Mouse (Mus musculus) midbrain, embryonic 16.5 days (tissue): ENCODE results near the gene Lck. TPM values are rescaled to one million over a fixed set of nuclear protein-coding genes. Genes with fewer than 3 reads are reported as not detected.

Source experiments
- ATAC-seq: fragments of 200-750 bp; cut with Nextera tagmentation; 2 replicates; pipeline ENCODE4 v1.8.0; 2017; ENCODE audit warnings: moderate TSS enrichment
- H3K27ac ChIP-seq: fragments of 300-500 bp; sonication (generic); 2 replicates; pipeline ENCODE4 v1.5.1; 2014; ENCODE audit warnings: mild to moderate bottlenecking, low read length, mixed read lengths
- H3K27me3 ChIP-seq: fragments of 300-500 bp; sonication (generic); 2 replicates; pipeline ENCODE4 v1.6.1; 2014; ENCODE audit warnings: low read depth, low read length, mixed read lengths; ENCODE audit not compliant: control insufficient read depth, insufficient read depth
- H3K36me3 ChIP-seq: fragments of 300-500 bp; sonication (generic); 2 replicates; pipeline ENCODE4 v1.6.1; 2014; ENCODE audit warnings: mild to moderate bottlenecking, low read length, moderate library complexity, mixed read lengths; ENCODE audit not compliant: control insufficient read depth, insufficient read depth
- H3K4me1 ChIP-seq: fragments of 300-500 bp; sonication (generic); 2 replicates; pipeline ENCODE4 v1.6.1; 2014; ENCODE audit warnings: mild to moderate bottlenecking, low read length, mixed read lengths; ENCODE audit not compliant: control insufficient read depth, insufficient read depth
- H3K4me2 ChIP-seq: fragments of 300-500 bp; sonication (generic); 2 replicates; pipeline ENCODE4 v1.6.1; 2014; ENCODE audit warnings: mild to moderate bottlenecking, low read length, mixed read lengths
- H3K4me3 ChIP-seq: fragments of 300-500 bp; sonication (generic); 2 replicates; pipeline ENCODE4 v1.5.1; 2014; ENCODE audit warnings: low read depth, mild to moderate bottlenecking, low read length, moderate library complexity, mixed read lengths
- H3K9ac ChIP-seq: fragments of 300-500 bp; sonication (generic); 2 replicates; pipeline ENCODE4 v1.6.1; 2014; ENCODE audit warnings: low read depth, low read length, mixed read lengths
- H3K9me3 ChIP-seq: fragments of 300-500 bp; sonication (generic); replicated peaks from 2 replicates; pipeline ENCODE4 v1.6.1; 2014; ENCODE audit warnings: mild to moderate bottlenecking, low read length, mixed read lengths; ENCODE audit not compliant: control insufficient read depth, poor library complexity, severe bottlenecking
- WGBS: fragments of 180-500 bp; shearing (Covaris S2); extraction: QIAGEN DNeasy Blood & Tissue Kit; methylation state at CpG from one replicate; pipeline ENCODE4 v1.1.7; 2014; 5-methylcytosine and 5-hydroxymethylcytosine counted together
- polyA plus RNA-seq: library from polyadenylated mRNA; unstranded; fragments of >200 nt; fragmentation: Nextera tagmentation; extraction: Ambion mirVana; gene quantifications from 2 replicates; pipeline ENCODE4 v1.2.1, GENCODE M21; 2015

Gene Lck
- polyA plus RNA-seq = 15.4 and 16.2 TPM in 2 replicates

GRCm38 (mm10) chr4:129573430-129573829 lies at the start of gene Lck:
Gene Lck, minus strand, starts transcription at chr4:129573641.
- Histone ChIP-seq H3K4me3 (no peak within 1 kb of the TSS), H3K9me3 (no peaks in the 10 kb centered on the region), H3K27ac (no peak within 1 kb of the TSS), H3K36me3 (no peaks in the 10 kb centered on the region), H3K27me3 (no peaks in the 10 kb centered on the region), H3K9ac (no peak within 1 kb of the TSS), H3K4me1 (no peaks in the 10 kb centered on the region), H3K4me2 (no peak within 1 kb of the TSS)
- WGBS = 88% methylated on average over 8 of the region's 8 CpGs
- ATAC-seq = no peak

DNA sequence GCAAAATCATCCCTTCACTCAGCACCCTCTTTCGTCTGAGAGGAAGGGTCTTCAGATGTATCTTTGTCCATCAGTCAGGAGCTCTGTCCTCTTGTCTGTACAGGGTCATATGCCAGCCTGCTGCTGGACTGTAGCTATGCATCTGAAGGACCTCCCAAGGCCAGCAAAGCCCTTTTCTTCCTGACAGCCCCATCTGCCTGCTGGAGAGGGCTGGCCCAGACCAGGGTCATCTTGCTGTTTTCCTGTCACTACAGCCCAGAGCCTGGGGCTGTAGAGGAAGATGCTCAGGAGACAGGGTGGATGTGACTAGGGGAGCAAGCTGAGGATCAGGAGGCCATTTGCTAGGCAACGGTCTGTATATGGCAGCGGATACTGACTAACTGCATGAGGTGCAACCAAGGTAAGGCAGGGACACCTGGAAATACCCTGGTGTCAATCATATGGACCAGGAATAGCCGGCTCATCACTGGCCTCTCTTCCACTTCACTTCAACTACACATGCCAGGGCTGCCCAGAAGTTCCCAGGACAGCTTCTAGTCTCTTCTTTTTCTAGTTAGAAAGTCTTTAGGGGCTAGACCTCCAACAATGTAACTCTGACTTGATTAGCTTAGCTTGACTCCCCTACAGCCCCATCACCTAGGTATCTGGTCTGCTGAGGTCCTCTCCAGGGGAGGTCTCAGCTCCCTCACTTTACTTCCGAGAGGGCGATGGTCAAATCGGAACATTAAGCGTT lies 49.5 kb upstream of the Lck start:
- Histone ChIP-seq H3K36me3 (peaks cover 18% of the 10 kb centered on the region), H3K9me3 (no peaks in the 10 kb centered on the region), H3K4me3 (peak overlapping the region; percentile 71), H3K4me1 (peaks cover 43% of the 10 kb centered on the region), H3K9ac (peak overlapping the region; percentile 82), H3K27ac (peak overlapping the region; percentile 98), H3K4me2 (peak overlapping the region; percentile 99), H3K27me3 (no peaks in the 10 kb centered on the region)
- no peak for ATAC-seq
- WGBS = 14% methylated on average over 8 of the region's 8 CpGs

- Histone ChIP-seq H3K4me1 (peaks cover 46% of the 10 kb centered on the region), H3K9me3 (no peaks in the 10 kb centered on the region), H3K4me2 (peak overlapping the region; percentile 99), H3K4me3 (peak overlapping the region; percentile 71), H3K36me3 (peaks cover 12% of the 10 kb centered on the region; the same call in 1 of the 2 replicates), H3K27ac (peak overlapping the region; percentile 98), H3K27me3 (no peaks in the 10 kb centered on the region), H3K9ac (peak overlapping the region; percentile 82)
- no peak for ATAC-seq
- 73% methylated on average over 11 of the region's 11 CpGs for WGBS
These were observed 48.8 kb upstream of the Lck start for GRCm38 (mm10) chr4:129622120-129622802.

GRCm38 (mm10) chr4:129621283-129621841 lies 47.9 kb upstream of the Lck start:
- H3K27ac ChIP-seq = no peak overlapping the region
- H3K4me2 ChIP-seq = peak overlapping the region; percentile 7; the same call in 1 of the 2 replicates
- H3K36me3 ChIP-seq = peaks cover 8% of the 10 kb centered on the region; the same call in 1 of the 2 replicates
- no peaks in the 10 kb centered on the region for H3K27me3 ChIP-seq
- peaks cover 46% of the 10 kb centered on the region for H3K4me1 ChIP-seq
- H3K9me3 ChIP-seq = no peaks in the 10 kb centered on the region
- no peak for ATAC-seq
- H3K9ac ChIP-seq = peak overlapping the region; percentile 42; the same call in 1 of the 2 replicates
- no peak overlapping the region for H3K4me3 ChIP-seq
- WGBS = 83% methylated on average over 8 of the region's 8 CpGs

DNA sequence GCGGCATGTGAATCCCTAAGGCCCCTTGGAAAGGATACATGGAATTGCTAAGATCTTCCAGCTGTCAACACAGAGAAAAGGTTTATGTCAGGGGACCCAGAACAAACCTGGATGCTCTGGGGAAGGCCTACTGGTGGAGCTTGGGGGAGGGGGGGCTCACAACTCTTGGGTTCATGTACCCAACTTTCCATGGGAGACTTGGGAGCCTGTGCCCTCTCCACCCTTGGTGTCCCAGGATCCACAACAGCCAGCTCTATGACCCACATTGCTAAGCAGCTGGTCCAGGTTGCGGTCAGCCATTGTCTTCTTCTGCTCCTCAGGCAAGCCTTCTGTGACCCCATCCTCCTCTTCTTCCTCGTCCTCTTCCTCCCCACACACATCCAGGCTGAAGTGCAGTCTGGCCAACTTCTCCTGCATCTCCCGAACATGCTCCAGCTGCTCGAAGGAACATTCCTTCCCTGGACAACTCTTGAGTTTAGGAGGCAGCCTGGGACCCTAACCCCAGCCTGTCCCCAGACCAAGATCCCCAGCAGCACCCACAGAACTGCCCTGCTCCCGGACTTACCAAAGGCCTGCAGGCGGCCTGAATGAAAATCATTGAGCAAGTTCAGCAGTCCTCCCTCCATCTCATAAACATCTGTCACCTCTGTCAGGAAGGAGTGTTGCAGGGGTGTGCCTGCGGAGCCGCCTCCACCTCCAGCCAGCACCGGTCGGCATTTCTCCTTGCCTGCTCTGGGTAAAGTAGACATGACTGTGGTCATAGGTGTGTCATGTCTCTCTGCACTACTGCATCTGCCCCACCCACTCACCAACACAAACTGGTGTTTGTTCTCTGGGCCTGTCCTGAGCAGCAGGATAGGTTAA lies 47.2 kb upstream of the Lck start:
- H3K4me1 ChIP-seq = peaks cover 43% of the 10 kb centered on the region
- peak overlapping the region; percentile 42; the same call in 1 of the 2 replicates for H3K9ac ChIP-seq
- no peaks in the 10 kb centered on the region for H3K27me3 ChIP-seq
- no peak for ATAC-seq
- no peak overlapping the region for H3K4me2 ChIP-seq
- peaks cover 4% of the 10 kb centered on the region; the same call in 1 of the 2 replicates for H3K36me3 ChIP-seq
- 93% methylated on average over 11 of the region's 11 CpGs for WGBS
- H3K27ac ChIP-seq = no peak overlapping the region
- H3K9me3 ChIP-seq = no peaks in the 10 kb centered on the region
- H3K4me3 ChIP-seq = no peak overlapping the region

DNA sequence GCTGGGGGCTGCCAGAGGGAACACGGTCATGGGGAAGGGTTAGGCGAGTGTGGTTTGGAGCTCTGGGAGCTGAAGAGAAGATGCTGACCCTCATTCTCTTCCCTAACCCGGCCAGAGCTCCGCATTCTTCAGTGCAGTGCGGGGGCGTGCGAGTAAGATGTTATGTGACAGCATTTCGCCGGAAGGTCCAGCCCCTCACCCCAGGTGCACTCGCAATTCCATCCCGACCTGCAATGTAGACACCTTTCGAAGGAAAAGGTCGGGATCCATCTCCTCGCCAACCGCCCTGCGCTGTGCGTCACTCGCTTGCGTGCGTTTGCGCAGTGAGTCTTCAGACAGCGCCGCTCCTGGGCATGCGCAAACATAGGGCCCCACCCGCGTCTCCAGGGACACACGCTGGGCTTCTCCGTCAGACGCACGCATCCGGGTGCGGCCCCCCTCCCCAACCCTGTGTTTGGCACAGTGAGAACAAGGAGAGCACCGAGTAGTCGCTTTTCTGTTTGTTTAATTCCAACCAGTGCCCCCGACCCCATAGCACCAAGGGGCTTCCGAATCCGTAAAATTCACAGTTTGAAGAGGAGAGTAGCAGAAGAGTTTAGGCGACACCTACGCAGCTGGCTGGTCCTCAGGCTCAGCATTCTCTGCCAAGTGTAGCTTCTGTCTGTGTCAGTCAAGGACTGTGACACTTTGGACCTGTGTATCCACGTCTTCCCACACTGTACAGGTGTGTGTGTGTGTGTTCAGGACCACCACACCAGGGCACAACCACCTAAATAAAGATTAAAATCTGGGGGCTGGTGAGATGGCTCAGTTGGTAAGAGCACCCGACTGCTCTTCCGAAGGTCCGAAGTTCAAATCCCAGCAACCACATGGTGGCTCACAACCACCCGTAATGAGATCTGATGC lies 45.6 kb upstream of the Lck start, which contains the start of gene Iqcc:
Gene Iqcc (minus strand): TSS at position 314 of the 906 bp plus-strand sequence.
- Histone ChIP-seq H3K4me3 (peak within 1 kb of the TSS; percentile 63), H3K9me3 (no peaks in the 10 kb centered on the region), H3K36me3 (peaks cover 4% of the 10 kb centered on the region; the same call in 1 of the 2 replicates), H3K27ac (peak within 1 kb of the TSS; percentile 94), H3K9ac (peak within 1 kb of the TSS; percentile 88), H3K4me2 (peak within 1 kb of the TSS; percentile 94), H3K4me1 (peaks cover 32% of the 10 kb centered on the region), H3K27me3 (no peaks in the 10 kb centered on the region)
- peak; percentile 89 for ATAC-seq
- 4% methylated on average over 43 of the region's 44 CpGs for WGBS

DNA sequence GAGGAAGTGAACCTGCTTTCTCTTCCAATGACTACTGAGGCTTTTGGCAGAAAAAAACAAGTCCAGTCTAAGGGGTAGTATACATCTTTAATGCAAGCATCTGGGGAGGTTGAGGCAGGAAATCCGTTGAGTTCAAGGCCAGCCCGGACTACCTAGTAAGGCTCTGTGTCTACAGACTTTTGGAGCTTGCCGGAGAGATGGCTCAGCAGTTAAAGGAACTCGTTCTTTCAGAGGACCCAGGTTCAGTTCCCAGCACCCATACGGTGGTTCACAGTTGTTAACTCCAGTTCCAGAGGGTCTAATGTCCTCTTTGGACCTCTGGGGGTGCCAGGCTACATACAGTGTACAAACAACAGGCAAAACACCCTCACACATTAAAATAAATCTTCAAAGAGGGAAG lies 44.6 kb upstream of the Lck start:
- Histone ChIP-seq H3K36me3 (peaks cover 4% of the 10 kb centered on the region; the same call in 1 of the 2 replicates), H3K27ac (peak overlapping the region; percentile 94), H3K4me1 (peaks cover 31% of the 10 kb centered on the region), H3K27me3 (no peaks in the 10 kb centered on the region), H3K9me3 (no peaks in the 10 kb centered on the region), H3K4me2 (peak overlapping the region; percentile 94), H3K4me3 (peak overlapping the region; percentile 63), H3K9ac (peak overlapping the region; percentile 88)
- 93% methylated on average over 5 of the region's 5 CpGs for WGBS
- no peak for ATAC-seq
